Mouse (Mus musculus) CH12F3 (cell line): ENCODE data around the gene Ensa.
"Not testable (repeated sequence)": the region's sequence is repeated elsewhere in the genome, so short reads cannot be mapped to it uniquely, and the experiment has no call there.

Source experiments
- in situ Hi-C: fragments of 300-500 bp; cut with MboI; formaldehyde crosslinking; loops from 2 replicates; pipeline ENCODE4 v1.14.3; 2020; ENCODE audit warnings: low sequenced_read_pairs

Gene Ensa

DNA sequence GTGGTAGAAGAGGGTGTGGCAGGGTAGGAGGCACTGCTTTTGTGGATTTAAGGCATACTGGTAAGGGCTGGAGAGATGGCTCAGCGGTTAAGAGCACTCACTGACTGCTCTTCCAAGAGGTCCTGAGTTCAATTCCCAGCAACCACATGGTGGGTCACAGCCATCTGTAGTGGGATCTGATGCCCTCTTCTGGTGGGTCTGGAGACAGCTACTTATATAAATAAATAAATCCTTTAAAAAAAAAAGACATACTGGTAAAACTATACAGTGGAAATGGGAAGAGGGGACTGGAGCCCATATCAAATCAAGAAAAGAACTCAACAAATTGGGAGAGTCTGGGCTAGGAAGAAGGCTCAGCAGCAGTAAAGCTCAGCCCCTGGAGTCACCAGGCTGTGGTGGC, 14.9 kb downstream of the Ensa start:
- in situ Hi-C loops: no loop called here

DNA sequence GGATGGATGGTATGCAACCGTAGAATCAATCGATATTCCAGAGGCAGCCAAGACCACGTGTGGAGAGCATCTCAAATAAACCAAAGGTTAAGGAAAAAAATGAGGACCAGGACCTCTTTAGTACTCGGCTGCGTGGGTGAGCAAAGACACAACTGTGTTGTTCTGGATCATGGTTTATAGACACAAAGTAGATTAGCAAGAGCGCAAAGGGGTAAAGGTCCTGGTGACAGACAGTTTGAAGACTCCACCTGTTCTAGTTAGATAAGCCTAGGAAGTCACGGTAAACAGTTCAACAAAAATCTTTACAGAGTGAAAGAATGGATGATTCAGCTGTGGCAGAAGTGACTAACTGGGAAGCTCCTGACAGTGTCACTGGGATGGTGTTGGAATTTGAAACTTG, 18.3 kb downstream of the Ensa start:
- in situ Hi-C loops: no loop called here

DNA sequence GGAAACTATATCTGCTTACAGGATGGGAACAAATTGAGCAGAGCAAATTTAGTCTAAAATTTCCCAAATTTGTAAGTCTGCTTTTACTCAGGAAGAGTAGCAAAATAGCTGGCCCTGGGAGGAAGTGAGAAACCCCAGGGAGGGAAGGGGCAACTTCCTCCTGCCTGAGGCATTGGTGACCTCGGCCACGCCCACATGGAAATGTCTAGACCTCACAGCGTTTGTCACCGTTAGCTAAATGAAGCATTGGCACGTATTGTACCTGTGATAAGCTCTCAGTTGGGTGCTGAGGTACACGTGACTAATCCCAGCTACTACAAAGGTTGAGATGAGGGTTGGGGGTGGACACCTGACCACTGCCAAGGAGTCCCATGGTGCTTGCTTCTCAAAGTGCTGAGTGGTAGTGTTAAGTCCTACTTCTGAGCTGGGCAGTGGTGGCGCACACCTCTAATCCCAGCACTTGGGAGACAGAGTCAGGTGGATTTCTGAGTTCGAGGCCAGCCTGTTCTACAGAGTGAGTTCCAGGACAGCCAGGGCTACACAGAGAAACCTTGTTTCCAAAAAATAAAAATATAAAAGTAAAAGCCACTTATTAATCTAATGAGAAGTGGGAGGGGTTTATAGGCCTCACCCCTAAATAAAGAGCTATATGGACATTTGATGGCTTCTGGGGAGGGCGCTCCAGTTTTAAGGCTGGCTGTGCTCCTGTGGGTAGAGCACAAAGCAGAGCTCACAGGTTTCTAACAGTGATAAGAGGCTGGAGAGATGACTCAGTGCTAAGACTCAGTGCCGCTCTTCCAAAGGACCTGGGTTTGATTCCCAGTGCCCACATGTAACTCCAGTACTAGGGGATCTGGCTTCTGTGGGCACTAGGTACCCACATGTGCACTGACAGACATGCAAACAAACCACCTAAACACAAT, 20.8 kb downstream of the Ensa start:
- in situ Hi-C loops: no loop called here

DNA sequence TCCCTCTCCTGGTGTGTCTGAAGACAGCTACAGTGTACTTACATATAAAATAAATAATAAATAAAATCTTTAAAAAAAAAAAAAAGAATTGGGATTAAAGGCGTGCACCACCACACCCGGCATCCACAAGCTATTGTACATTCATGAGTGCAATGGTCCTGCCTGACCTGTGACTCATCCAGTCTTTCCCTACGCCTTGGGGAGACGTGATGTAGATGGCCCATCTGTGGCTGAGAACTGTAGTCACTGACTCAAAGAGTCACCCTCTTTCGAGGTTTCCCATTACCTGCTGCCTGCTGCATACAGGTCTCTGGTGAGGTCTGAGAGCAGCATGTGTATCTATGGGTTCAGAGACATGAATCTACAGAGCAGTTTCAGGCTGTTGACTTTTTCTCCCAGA, 23.2 kb downstream of the Ensa start:
- in situ Hi-C loops: no loop called here

DNA sequence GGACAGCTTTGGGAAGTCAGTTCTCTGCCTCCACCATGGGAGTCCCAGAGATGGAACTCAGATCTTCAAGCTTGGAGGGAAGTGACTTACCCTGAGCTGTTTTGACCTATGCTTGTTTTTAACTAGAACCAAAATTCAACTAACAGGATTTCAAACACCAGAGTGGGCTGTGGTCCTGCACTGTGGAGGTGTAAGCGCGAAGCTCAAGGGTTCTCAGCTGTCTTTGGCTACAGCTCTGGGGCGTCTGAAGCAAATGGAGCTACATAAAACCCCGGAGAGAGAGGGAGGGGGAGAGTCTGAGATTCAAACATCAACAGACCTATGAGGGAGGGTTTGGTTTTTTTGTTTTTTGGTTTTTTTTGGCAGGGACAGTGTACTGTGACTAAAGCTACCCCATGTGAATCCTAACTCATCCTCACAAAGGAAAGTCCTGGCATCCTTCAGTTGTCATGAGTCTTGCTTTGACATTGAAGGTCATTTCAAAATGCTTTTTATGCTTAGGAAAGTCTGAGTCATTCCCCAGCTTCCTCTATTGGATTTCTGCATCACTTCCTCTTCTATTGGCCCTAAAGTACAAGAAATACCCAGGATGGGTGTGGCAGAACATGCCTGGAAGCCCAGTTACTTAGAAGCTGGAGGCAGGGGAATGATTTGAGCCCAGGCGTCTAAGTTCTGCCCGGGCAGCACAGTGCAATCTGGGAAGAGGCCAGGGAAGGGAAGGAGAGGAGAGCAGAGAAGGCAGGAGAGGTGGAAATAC, 25.7 kb downstream of the Ensa start:
- in situ Hi-C loops: no loop called here

DNA sequence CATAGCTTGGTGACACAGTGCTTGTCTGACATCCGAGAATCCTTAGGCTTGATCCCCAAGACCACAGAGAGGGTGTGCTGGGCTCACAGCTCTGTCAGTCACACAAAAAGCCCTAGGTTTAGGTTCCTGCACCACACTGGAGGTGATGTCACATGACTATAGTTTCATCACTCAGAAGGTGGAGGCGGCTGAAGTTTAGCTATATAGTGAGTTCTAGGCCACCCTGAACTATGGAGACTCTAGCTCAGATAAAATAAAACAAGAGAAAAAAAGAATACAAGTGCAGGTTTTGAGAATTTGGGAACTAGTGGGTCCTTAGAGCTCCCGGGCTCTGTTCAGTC, 26.2 kb downstream of the Ensa start:
- in situ Hi-C loops: no loop called here

DNA sequence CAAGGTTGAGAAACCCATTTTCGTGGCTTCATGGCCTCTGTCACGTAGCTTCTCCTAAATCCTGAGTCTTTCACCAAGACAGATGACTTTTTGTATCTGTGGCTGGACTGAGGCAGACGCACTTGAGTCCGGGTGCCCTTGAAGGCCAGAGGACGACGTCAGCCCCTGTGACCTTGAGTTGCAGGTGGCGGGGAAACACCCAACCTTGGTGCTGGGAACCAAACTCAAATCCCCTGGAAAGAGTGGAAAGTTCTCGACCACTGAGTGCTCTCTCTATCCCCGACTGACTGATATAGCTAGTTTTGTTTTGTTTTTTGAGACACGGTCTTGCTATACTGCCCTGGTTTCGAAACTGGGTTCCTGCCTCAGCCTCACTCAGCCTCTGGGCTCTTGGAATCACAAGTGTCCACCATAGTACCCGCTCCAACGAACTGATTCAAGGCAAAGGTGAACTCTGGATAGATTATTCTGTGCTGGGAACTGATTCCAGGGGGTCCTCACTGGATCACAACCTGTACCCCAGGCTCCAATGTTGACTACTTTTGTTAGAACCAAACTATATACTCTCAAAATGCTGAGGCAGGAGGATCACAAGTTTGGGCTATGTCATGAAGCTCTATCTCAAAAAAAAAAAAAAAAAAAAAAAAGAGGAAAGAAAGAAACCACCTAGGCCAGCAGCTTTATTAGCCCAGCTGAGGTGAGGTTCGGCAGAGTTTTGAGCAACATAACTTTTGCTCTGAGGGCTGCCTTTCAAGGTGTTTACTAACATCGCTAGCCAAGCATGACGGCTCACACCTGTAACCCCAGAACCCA, 26.8 kb downstream of the Ensa start:
- in situ Hi-C loops: no loop called here

DNA sequence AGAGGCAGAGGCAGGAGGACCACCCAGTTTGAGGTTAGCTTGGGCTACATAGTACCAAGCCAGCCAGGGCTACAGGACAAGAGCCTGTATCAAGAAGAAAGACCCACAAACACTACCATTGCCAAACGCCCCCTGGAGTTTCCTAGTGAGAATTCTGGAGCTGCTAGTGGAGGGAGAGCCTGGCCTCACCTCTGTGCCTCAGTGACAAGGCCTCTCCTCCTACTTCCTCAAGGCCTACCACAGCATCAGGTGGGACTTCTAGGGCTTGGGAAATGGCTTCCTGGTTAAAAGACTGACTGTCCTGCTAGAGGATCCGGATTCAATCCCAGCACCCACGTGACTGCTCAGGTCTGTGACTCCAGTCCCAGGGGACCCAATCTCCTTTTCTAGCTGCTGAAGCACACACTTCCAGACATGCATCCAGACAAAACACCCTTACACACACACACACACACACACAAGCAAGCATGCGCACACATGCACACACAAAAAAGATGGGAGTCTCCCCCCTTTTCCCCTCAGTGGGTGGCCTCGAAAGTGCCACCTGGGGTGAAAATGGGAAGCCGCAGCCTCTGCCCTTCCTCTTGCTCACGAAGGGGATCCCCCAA, 27.5 kb downstream of the Ensa start:
- in situ Hi-C loops: no loop called here

DNA sequence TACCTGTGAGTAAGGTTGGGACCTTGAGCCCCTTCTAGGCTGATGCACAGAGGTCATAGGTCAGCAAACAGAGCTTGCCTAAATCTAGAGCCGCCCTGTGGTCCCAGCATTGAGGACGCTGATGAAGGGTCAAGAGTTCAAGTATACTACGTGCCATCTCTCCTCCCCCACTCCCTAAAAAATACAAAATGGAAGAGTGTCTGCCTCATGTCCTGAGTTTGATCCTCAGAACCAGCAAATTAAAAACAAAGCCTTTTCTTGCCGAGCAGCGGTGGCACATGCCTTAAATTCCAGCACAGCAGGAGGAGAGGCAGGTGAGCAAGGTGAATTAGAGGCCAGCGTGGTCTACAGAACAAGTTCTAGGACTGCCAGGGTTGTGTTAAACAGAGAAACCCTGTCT, 28.1 kb downstream of the Ensa start:
- in situ Hi-C loops: no loop called here

DNA sequence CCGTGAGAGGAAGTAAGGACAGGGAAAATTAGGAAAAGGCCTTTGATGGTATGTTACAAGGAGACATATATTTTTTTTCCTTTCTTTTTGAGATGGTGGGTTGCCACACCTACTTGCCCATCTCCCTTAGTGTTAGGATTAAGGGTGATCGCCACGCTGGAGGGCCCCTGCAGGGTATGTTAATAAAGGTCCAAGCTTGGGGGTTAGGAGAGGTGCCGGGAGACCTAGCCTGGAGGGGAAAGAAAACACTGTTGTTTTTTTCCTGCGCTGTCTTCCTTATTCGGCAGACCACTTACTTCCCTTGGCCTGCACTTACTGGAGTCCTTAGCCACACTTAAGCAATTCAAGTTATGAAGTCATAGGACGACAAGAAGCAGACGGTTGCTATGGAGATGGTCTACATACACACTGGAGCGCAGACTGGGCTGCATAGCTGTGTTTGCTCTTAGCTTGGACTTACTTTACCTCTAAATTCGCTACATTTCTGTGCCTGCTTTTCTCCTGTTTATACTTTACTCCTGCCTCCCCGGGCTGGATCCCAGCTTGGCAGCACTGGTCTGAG, 28.8 kb downstream of the Ensa start:
- in situ Hi-C loops: no loop called here

DNA sequence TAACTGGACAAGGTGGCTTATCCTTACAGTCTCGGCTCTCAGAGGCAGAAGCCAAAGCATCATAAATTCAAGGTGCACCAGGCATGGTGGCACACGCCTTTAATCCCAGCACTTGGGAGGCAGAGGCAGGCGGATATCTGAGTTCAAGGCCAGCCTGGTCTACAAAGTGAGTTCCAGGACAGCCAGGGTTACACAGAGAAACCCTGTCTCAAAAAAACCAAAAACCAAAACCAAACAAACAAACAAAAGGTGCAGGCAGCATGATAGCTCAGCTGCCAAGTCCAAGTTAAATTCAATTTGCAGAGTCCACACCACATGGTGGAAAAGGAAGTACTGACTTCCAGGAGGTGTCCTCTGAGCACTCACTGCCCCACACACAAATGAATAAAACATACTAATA, 29.6 kb downstream of the Ensa start:
- in situ Hi-C loops: not testable (repeated sequence)

DNA sequence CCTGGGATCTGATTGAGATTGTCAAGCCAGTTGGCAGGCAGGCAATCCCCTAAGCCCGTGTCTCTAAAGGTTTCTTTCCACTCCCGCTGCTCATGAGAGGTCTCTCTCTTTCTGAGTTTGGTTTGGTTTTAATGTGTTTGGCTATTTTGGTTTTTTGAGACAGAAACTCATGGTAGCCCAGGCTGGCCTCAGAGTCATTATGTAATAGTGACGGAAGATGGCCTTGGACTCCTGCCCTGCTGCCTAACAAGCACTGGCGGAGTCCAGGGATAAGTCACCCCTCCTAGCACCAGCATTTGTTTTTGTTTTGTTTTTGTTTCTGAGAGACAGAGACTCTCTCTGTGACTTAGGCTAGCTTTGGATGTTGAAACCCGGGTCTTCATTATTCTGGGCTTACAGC, 30.6 kb downstream of the Ensa start:
- in situ Hi-C loops: no loop called here

DNA sequence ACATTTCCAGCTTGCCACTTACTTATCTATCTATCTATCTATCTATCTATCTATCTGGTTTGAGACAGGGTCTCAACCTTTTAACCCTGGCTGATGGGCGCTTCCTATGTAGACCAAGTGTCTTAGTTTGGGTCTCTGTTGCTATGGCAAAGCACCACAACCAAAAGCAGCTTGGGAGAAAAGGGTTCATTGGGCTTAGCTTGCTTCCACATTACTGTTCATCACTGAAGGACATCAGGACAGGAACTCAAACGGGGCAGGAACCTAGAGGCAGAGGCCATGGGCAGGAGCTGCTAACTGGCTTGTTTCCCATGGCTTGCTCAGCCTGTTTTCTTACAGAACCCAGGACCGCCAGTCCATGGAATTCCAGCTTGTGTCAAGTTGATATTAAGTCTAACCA, 32.3 kb downstream of the Ensa start:
- in situ Hi-C loops: no loop called here

DNA sequence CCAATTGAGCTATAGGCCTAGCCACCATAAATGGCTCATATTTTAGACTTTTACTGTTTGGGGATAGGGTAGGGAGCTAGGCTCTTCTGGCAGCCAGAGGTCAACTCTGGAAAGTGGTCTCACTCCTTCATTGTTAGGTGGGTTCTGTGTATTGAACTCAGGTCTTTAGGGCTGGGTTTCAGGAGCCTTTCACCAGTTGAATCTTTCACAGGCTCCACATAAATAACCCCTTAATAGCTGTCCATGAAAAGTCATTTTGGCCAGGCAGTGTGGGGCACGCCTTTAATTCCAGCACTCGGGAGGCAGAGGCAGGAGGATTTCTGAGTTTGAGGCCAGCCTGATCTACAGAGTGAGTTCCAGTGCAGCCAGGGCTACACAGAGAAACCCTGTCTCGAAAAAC, 32.9 kb downstream of the Ensa start:
- in situ Hi-C loops: no loop called here

DNA sequence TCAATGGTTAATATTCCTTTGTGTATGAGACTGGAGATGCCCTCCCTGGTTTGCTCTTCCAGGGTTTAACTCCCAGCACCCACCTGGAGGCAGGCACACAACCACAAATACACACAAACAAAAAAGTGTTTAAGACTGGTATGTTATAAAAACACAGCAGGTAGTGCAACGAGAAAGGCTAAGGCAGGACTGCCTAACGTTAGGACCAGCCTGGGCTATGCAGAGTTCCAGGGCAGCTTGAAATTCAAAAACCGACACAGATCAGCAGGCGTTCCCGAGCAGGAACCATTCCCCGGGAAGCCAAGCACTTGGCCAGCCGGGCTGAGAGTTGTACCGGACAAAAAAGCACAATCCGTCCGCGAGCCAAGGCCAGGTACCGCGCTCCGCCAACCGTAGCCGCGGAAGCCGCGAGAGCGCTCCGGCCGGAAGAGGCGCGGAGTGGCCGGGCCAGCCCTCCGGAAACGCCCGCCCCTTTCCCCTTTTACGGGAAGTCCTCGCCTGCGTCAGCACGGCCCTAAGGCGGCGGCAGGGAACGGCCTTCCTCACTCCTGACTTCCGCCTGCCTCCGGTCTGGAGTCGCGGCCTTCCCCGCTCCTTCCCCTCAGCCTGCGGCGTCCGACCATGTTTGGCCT, 33.6 kb downstream of the Ensa start, which contains the start of gene Mcl1:
TSS of gene Mcl1 (plus strand) at position 553 of the 632 bp plus-strand sequence.
- in situ Hi-C loops: no loop called here

DNA sequence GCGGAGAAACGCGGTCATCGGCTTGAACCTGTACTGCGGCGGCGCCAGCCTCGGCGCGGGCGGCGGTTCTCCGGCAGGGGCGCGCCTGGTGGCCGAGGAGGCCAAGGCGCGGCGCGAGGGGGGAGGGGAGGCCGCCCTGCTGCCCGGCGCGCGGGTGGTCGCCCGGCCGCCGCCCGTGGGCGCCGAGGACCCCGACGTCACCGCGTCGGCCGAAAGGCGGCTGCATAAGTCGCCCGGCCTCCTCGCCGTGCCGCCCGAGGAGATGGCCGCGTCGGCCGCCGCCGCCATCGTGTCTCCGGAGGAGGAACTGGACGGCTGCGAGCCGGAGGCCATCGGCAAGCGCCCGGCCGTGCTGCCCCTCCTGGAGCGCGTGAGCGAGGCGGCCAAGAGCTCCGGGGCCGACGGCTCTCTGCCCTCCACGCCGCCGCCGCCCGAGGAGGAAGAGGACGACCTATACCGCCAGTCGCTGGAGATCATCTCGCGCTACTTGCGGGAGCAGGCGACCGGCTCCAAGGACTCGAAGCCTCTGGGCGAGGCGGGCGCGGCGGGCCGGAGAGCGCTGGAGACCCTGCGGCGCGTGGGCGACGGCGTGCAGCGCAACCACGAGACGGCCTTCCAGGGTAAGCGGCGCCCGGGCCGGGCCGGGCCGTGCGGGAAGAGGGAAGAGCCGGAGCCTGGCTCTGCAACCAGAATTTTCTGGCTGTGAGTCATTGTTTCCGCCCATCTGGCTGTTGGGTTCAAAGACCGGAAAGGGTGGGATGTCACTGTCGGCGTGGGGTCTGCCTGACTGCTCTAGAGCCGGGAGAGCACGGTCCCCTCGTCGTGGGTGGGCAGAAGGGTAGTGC, 34.3 kb downstream of the Ensa start:
- in situ Hi-C loops: no loop called here

DNA sequence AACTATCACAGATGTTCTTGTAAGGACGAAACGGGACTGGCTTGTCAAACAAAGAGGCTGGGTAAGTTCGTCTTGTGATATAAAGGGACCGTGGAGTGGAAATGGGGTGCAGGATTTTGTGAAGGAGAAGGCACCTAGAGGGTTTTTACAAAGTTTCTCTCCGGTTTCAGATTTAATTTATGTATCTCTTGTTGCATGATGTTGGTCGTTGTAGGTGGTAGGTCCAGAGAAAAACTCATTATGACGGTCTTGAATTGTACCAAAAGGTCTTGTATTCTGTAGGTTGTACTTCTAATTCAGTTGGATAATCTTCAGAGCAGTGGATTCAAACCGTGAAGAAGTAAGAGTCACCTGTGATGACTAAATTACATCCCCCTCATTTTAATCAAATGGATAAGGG, 35.2 kb downstream of the Ensa start:
- in situ Hi-C loops: no loop called here

DNA sequence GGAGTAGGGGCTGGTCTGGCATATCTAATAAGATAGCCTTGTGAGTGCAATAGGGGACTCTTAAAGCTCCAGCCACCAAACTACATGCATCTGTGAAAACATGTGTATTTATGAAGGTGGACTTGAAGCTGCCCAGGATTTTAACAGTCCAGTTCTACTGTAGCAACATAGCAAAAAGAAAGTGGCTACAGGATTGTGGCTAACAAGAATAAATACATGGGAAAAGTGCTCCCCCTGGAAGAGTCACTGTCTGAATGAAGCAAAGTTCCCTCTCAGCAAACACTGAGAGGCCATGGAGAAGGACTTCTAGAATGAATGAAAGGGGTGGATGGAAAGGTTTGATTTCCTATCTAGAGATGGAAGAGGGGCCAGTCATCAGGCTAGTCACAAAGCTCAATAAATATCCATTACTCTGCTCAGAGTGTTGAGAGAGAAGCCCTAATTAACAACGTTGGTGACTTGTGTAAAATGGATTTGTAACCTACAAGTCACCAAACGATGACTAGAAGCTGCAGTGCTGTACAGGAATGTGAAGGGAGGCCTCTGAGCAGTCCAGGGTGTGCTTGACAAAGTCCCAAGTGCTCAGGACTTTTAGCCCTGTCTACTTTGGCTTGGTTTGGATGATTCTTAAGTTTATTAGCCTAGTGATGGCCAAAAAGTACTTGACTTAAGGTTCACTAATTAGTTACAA, 36.1 kb downstream of the Ensa start:
- in situ Hi-C loops: no loop called here
